8 mouse cellular contexts compared by ENCODE assay signal in the genomic region with DNA sequence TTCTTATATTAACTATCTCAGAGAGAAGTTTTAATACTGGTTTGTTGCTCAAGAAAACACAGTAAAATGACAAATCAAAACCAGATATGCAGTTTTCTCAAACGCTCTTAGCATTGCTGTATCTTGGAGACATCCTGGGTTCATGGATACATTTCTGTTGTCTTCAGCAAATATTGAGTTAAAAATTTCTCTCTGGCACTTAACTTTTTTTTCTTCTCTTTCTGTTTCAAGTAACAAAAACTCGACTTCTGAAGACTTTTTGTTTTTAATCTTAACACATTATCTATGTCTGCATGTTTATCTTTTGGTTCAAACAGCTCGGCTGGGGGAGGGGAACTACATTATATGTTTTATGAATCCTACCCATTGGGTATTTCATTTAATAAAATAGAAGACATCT. TPM values are rescaled to one million over a fixed set of nuclear protein-coding genes. Genes with fewer than 3 reads are reported as not detected.
DNase-seq lines count a peak whose midpoint lies in the region; ATAC-seq and TF ChIP-seq lines count a peak whose summit lies in the region.

No protein-coding gene starts in this region.

- H3K36me3 ChIP-seq in liver, adult 2 months (ENCODE audit: control insufficient read depth, insufficient read depth, low read length) = no peaks in the 10 kb centered on the region
- no peaks in the 10 kb centered on the region for H3K36me3 ChIP-seq in hindbrain, embryonic 15.5 days
- H3K36me3 ChIP-seq in midbrain, embryonic 15.5 days (replicated peaks) = no peaks in the 10 kb centered on the region

- peak overlapping the region; percentile 13; the same call in 1 of the 2 replicates for H3K4me3 ChIP-seq in liver, adult 2 months (ENCODE audit: insufficient read depth, low read depth, low read length)
- peak overlapping the region; percentile 91 for H3K4me3 ChIP-seq in hindbrain, embryonic 15.5 days
- H3K4me3 ChIP-seq in midbrain, embryonic 15.5 days = peak overlapping the region; percentile 95; the same call in 1 of the 2 replicates

- H3K79me2 ChIP-seq in liver, adult 2 months (ENCODE audit: control insufficient read depth, insufficient read depth, low read length) = no peaks in the 10 kb centered on the region

- no peak for TF ChIP-seq CTCF in liver, adult 2 months (IDR thresholded peaks at IDR 0.05; ENCODE audit: low read depth, low read length)

- no peaks in the 10 kb centered on the region for H3K9me3 ChIP-seq in hindbrain, embryonic 15.5 days
- H3K9me3 ChIP-seq in midbrain, embryonic 15.5 days = no peaks in the 10 kb centered on the region

- peak; percentile 45 for DNase-seq in liver, adult 2 months (ENCODE audit: extremely low read depth, low read depth, low spot score)
- DNase-seq in liver = no peak
- DNase-seq in embryo, embryonic 9.5 days (ENCODE audit: extremely low spot score) = peak; percentile 2
- DNase-seq in gastrocnemius, postnatal 25 days = no peak
- DNase-seq in adrenal gland, postnatal 4 days (ENCODE audit: low spot score in 2 of 2) = no peak

- H3K4me1 ChIP-seq in liver, adult 2 months (ENCODE audit: control insufficient read depth, insufficient read depth, low read length) = peaks cover 6% of the 10 kb centered on the region
- H3K4me1 ChIP-seq in hindbrain, embryonic 15.5 days (replicated peaks) = peaks cover 39% of the 10 kb centered on the region
- peaks cover 41% of the 10 kb centered on the region for H3K4me1 ChIP-seq in midbrain, embryonic 15.5 days

- H3K4me2 ChIP-seq in hindbrain, embryonic 15.5 days = peak overlapping the region; percentile 96
- peak overlapping the region; percentile 89 for H3K4me2 ChIP-seq in midbrain, embryonic 15.5 days

- H3K9ac ChIP-seq in liver, adult 2 months (ENCODE audit: low read depth, low read length) = no peak overlapping the region
- H3K9ac ChIP-seq in hindbrain, embryonic 15.5 days = no peak overlapping the region
- no peak overlapping the region for H3K9ac ChIP-seq in midbrain, embryonic 15.5 days

- no peaks in the 10 kb centered on the region for H3K27me3 ChIP-seq in liver, adult 2 months (ENCODE audit: control insufficient read depth, insufficient read depth, low read length)
- H3K27me3 ChIP-seq in hindbrain, embryonic 15.5 days = no peaks in the 10 kb centered on the region
- no peaks in the 10 kb centered on the region for H3K27me3 ChIP-seq in midbrain, embryonic 15.5 days (replicated peaks)

- WGBS in liver, adult 2 months = 0% methylated on average over 3 of the region's 3 CpGs
- 10% methylated on average over 3 of the region's 3 CpGs for WGBS in hindbrain, embryonic 15.5 days
- 11% methylated on average over 3 of the region's 3 CpGs for WGBS in midbrain, embryonic 15.5 days

- ATAC-seq in hindbrain, embryonic 15.5 days (ENCODE audit: low FRiP score, low read depth) = no peak
- ATAC-seq in midbrain, embryonic 15.5 days (replicated peaks) = no peak
- no peak for ATAC-seq in inflammation-experienced regulatory T-cells, adult 6 months

- H3K27ac ChIP-seq in liver, adult 2 months (replicated peaks; ENCODE audit: insufficient read depth, low read depth, low read length) = no peak overlapping the region
- no peak overlapping the region for H3K27ac ChIP-seq in hindbrain, embryonic 15.5 days (replicated peaks)
- H3K27ac ChIP-seq in midbrain, embryonic 15.5 days = no peak overlapping the region

- TF ChIP-seq POLR2A in liver, adult 2 months (IDR thresholded peaks at IDR 0.05; ENCODE audit: extremely low read depth, insufficient read depth, low read length) = no peak

RNA-seq across cellular contexts. Expression of a gene that starts 1.7 kb away (rescaled TPM):
- 3.5 and 5.1 TPM in 2 replicates for total RNA-seq in liver, adult 2 months (2014; rRNA removed)
- polyA plus RNA-seq in liver, adult 2 months (2012; rRNA removed) = 7.0 and 9.0 TPM in 2 replicates
- polyA plus RNA-seq in hindbrain, embryonic 15.5 days (2015; fragmentation: Nextera tagmentation; extraction: Ambion mirVana) = 16.6 and 18.9 TPM in 2 replicates
- polyA plus RNA-seq in midbrain, embryonic 15.5 days (2015; fragmentation: Nextera tagmentation; extraction: Ambion mirVana) = 17.3 and 18.2 TPM in 2 replicates
- 10 to 100 TPM; 10.7 to 17.4 (median 10.7) TPM for polyA plus RNA-seq in inflammation-experienced regulatory T-cells, adult 6 months (2017; shearing (Covaris generic))
- total RNA-seq in gastrocnemius, postnatal 25 days (2021) = 10 to 100 TPM; 12.4 to 14.4 TPM
- total RNA-seq in adrenal gland, postnatal 4 days (2021) = 10 to 100 TPM; 34.2 to 39.5 TPM

Comparison
In these comparisons a context has a peak if more than half of its experiments do, and no peak if none do; other contexts are left out.
1. DNase-seq: peak in liver, adult 2 months (single experiment) and embryo, embryonic 9.5 days (single experiment); none in liver (single experiment), gastrocnemius, postnatal 25 days (single experiment) and adrenal gland, postnatal 4 days (0 of 2).
2. H3K4me3 ChIP-seq: peak in every context shown above with its lines; median percentile 95 in midbrain, embryonic 15.5 days; 91 in hindbrain, embryonic 15.5 days; 13 in liver, adult 2 months.